Comparison of ENCODE assay signal across 20 mouse cellular contexts in genomic region chr7:27345444-27345843, GRCm38 (mm10). TPM values are rescaled to one million over a fixed set of nuclear protein-coding genes. Genes with fewer than 3 reads are reported as not detected.
DNase-seq lines count a peak whose midpoint lies in the region; ATAC-seq and TF ChIP-seq lines count a peak whose summit lies in the region.
"Had no signal": no experiment of that assay in that cellular context is flagged by ENCODE, and none has a peak within 500 bp of the region (broad histone marks: within the 10 kb centered on the region; RNA-seq: fewer than 3 reads in every experiment).

No protein-coding gene starts in this region.

- no peak overlapping the region for H3K9ac ChIP-seq in embryonic facial prominence, embryonic 11.5 days (replicated peaks; ENCODE audit: low read length)
- no peak overlapping the region for H3K9ac ChIP-seq in kidney, embryonic 16.5 days (replicated peaks; ENCODE audit: low read length)
- H3K9ac ChIP-seq in liver, embryonic 13.5 days = no peak overlapping the region
- H3K9ac ChIP-seq: embryonic facial prominence, embryonic 12.5 days; intestine, embryonic 15.5 days; limb, embryonic 13.5 days; midbrain, embryonic 13.5 days had no signal

- ATAC-seq in embryonic facial prominence, embryonic 11.5 days (replicated peaks; ENCODE audit: insufficient number of reproducible peaks, low FRiP score, low TSS enrichment, low read depth) = 0 out of 2 replicates have a peak, but pooled peaks have one; percentile 9
- ATAC-seq in kidney, embryonic 16.5 days (ENCODE audit: low FRiP score, low TSS enrichment) = peak; percentile 50; the same call in 1 of the 2 replicates
- ATAC-seq in liver, embryonic 13.5 days (ENCODE audit: low read depth) = peak; percentile 47; the same call in 1 of the 2 replicates
- no peak for ATAC-seq in erythroblast, adult 5-6 weeks (replicated peaks; ENCODE audit: low FRiP score, poor library complexity, severe bottlenecking)
- ATAC-seq: intestine, embryonic 15.5 days; midbrain, embryonic 13.5 days had no signal

- no peaks in the 10 kb centered on the region for H3K36me3 ChIP-seq in embryonic facial prominence, embryonic 11.5 days (replicated peaks; ENCODE audit: control insufficient read depth, insufficient read depth, low read depth, low read length)
- peaks cover 89% of the 10 kb centered on the region for H3K36me3 ChIP-seq in embryonic facial prominence, embryonic 10.5 days (replicated peaks)
- peaks cover 31% of the 10 kb centered on the region for H3K36me3 ChIP-seq in kidney, embryonic 16.5 days (ENCODE audit: insufficient read depth, low read length)
- peaks cover 83% of the 10 kb centered on the region for H3K36me3 ChIP-seq in E14TG2a.4 (ENCODE audit: insufficient read depth, low read length)
- H3K36me3 ChIP-seq in liver, embryonic 13.5 days = peaks cover 24% of the 10 kb centered on the region

- no peaks in the 10 kb centered on the region for H3K4me1 ChIP-seq in embryonic facial prominence, embryonic 11.5 days (ENCODE audit: control insufficient read depth, insufficient read depth, low read length)
- peaks cover 12% of the 10 kb centered on the region; the same call in 1 of the 2 replicates for H3K4me1 ChIP-seq in embryonic facial prominence, embryonic 10.5 days
- no peaks in the 10 kb centered on the region for H3K4me1 ChIP-seq in kidney, embryonic 16.5 days (ENCODE audit: insufficient read depth, low read length)
- peaks cover 57% of the 10 kb centered on the region for H3K4me1 ChIP-seq in E14TG2a.4 (replicated peaks; ENCODE audit: low read depth, low read length)
- H3K4me1 ChIP-seq in liver, embryonic 13.5 days (replicated peaks) = no peaks in the 10 kb centered on the region; the same call in 1 of the 2 replicates
- H3K4me1 ChIP-seq: embryonic facial prominence, embryonic 12.5 days; intestine, embryonic 15.5 days; limb, embryonic 13.5 days; midbrain, embryonic 13.5 days had no signal

- H3K27me3 ChIP-seq in embryonic facial prominence, embryonic 11.5 days (ENCODE audit: control insufficient read depth, insufficient read depth, low read length) = no peaks in the 10 kb centered on the region
- H3K27me3 ChIP-seq in embryonic facial prominence, embryonic 10.5 days (replicated peaks; ENCODE audit: low read depth, poor library complexity, severe bottlenecking) = 0 out of 2 replicates have a peak, but pooled peaks cover 2% of the 10 kb centered on the region
- no peaks in the 10 kb centered on the region for H3K27me3 ChIP-seq in kidney, embryonic 16.5 days (ENCODE audit: insufficient read depth, low read length)
- no peaks in the 10 kb centered on the region for H3K27me3 ChIP-seq in E14TG2a.4 (ENCODE audit: insufficient read depth, low read length)
- no peaks in the 10 kb centered on the region; the same call in 1 of the 2 replicates for H3K27me3 ChIP-seq in liver, embryonic 13.5 days
- H3K27me3 ChIP-seq: embryonic facial prominence, embryonic 12.5 days; intestine, embryonic 15.5 days; midbrain, embryonic 13.5 days had no signal

- WGBS in embryonic facial prominence, embryonic 11.5 days = 21% methylated on average over 6 of the region's 6 CpGs
- 17% methylated on average over 6 of the region's 6 CpGs for WGBS in embryonic facial prominence, embryonic 10.5 days
- WGBS in kidney, embryonic 16.5 days = 22% methylated on average over 6 of the region's 6 CpGs
- 33% methylated on average over 6 of the region's 6 CpGs for WGBS in liver, embryonic 13.5 days (ENCODE audit: insufficient replicate concordance)

- no peak overlapping the region for H3K4me2 ChIP-seq in embryonic facial prominence, embryonic 11.5 days (ENCODE audit: low read depth, low read length)
- H3K4me2 ChIP-seq in kidney, embryonic 16.5 days (replicated peaks; ENCODE audit: low read depth, low read length) = no peak overlapping the region
- no peak overlapping the region for H3K4me2 ChIP-seq in liver, embryonic 13.5 days
- H3K4me2 ChIP-seq: embryonic facial prominence, embryonic 12.5 days; intestine, embryonic 15.5 days; limb, embryonic 13.5 days; midbrain, embryonic 13.5 days had no signal

- no peak overlapping the region for H3K4me3 ChIP-seq in embryonic facial prominence, embryonic 11.5 days (ENCODE audit: low read depth, low read length)
- H3K4me3 ChIP-seq in embryonic facial prominence, embryonic 10.5 days = no peak overlapping the region
- H3K4me3 ChIP-seq in kidney, embryonic 16.5 days (ENCODE audit: low read length) = no peak overlapping the region
- H3K4me3 ChIP-seq in E14TG2a.4 (replicated peaks; ENCODE audit: low read length) = peak overlapping the region; percentile 49; the same call in 1 of the 2 replicates
- H3K4me3 ChIP-seq in liver, embryonic 13.5 days (replicated peaks) = no peak overlapping the region
- H3K4me3 ChIP-seq: embryonic facial prominence, embryonic 12.5 days; forebrain, embryonic 10.5 days; heart, adult 2 months; intestine, embryonic 15.5 days; limb, embryonic 13.5 days; midbrain, embryonic 13.5 days had no signal

- DNase-seq in embryonic facial prominence, embryonic 11.5 days (ENCODE audit: low spot score) = peak; percentile 35
- no peak for DNase-seq in embryonic facial prominence, embryonic 10.5 days (ENCODE audit: low spot score)
- no peak for DNase-seq in kidney, postnatal 10 days
- no peak for DNase-seq in liver, embryonic 13.5 days
- DNase-seq: cerebellum, adult 11-12 months; heart, adult 2 months; heart, postnatal 14 days; lung, postnatal 36 days; thymus, postnatal 36 days had no signal

- no peak for TF ChIP-seq CTCF in E14TG2a.4 (conservative IDR thresholded peaks at IDR 0.05; ENCODE audit: low read length)

- H3K27ac ChIP-seq in embryonic facial prominence, embryonic 11.5 days (replicated peaks; ENCODE audit: low read depth, low read length) = no peak overlapping the region
- H3K27ac ChIP-seq in embryonic facial prominence, embryonic 10.5 days (replicated peaks) = no peak overlapping the region
- no peak overlapping the region for H3K27ac ChIP-seq in kidney, embryonic 16.5 days (ENCODE audit: low read length)
- H3K27ac ChIP-seq in liver, embryonic 13.5 days = no peak overlapping the region
- H3K27ac ChIP-seq: embryonic facial prominence, embryonic 12.5 days; heart, adult 2 months; intestine, embryonic 15.5 days; limb, embryonic 13.5 days; midbrain, embryonic 13.5 days had no signal

- no peaks in the 10 kb centered on the region for H3K9me3 ChIP-seq in embryonic facial prominence, embryonic 11.5 days (replicated peaks; ENCODE audit: control insufficient read depth, low read length)
- no peaks in the 10 kb centered on the region for H3K9me3 ChIP-seq in embryonic facial prominence, embryonic 10.5 days
- H3K9me3 ChIP-seq in kidney, embryonic 16.5 days (ENCODE audit: low read length) = no peaks in the 10 kb centered on the region
- no peaks in the 10 kb centered on the region for H3K9me3 ChIP-seq in E14TG2a.4 (ENCODE audit: low read length)
- no peaks in the 10 kb centered on the region for H3K9me3 ChIP-seq in liver, embryonic 13.5 days (replicated peaks)
- H3K9me3 ChIP-seq: embryonic facial prominence, embryonic 12.5 days; forebrain, embryonic 10.5 days; intestine, embryonic 15.5 days; limb, embryonic 13.5 days; midbrain, embryonic 13.5 days had no signal

RNA-seq across cellular contexts. Expression of gene Ltbp4, which starts 8.0 kb away (rescaled TPM):
- 6.3 and 6.6 TPM in 2 replicates for polyA plus RNA-seq in embryonic facial prominence, embryonic 11.5 days (2014; fragmentation: Nextera tagmentation; extraction: Ambion mirVana)
- 7.1 and 8.8 TPM in 2 replicates for polyA plus RNA-seq in embryonic facial prominence, embryonic 10.5 days (2016; fragmentation: Nextera tagmentation; extraction: Ambion mirVana)
- 45.9 and 55.8 TPM in 2 replicates for polyA plus RNA-seq in kidney, embryonic 16.5 days (2015; fragmentation: Nextera tagmentation; extraction: Ambion mirVana)
- polyA plus RNA-seq in liver, embryonic 13.5 days (2015; fragmentation: Nextera tagmentation; extraction: Ambion mirVana) = 3.6 and 3.9 TPM in 2 replicates
- total RNA-seq in erythroblast, adult 5-6 weeks (2015; ENCODE audit: low replicate concordance) = not detected in 2 replicates
- 1.2 TPM in 1 of 2 replicates, not detected in the other for total RNA-seq in erythroblast, adult 5-6 weeks (2017; ENCODE audit: low replicate concordance)

RNA-seq across cellular contexts. Expression of gene Shkbp1, which starts 10.4 kb away (rescaled TPM):
- 50.2 and 57.5 TPM in 2 replicates for polyA plus RNA-seq in embryonic facial prominence, embryonic 11.5 days (2014; fragmentation: Nextera tagmentation; extraction: Ambion mirVana)
- 73.2 and 80.3 TPM in 2 replicates for polyA plus RNA-seq in embryonic facial prominence, embryonic 10.5 days (2016; fragmentation: Nextera tagmentation; extraction: Ambion mirVana)
- polyA plus RNA-seq in kidney, embryonic 16.5 days (2015; fragmentation: Nextera tagmentation; extraction: Ambion mirVana) = 51.4 and 56.9 TPM in 2 replicates
- 23.1 and 25.0 TPM in 2 replicates for polyA plus RNA-seq in liver, embryonic 13.5 days (2015; fragmentation: Nextera tagmentation; extraction: Ambion mirVana)
- 9.0 and 13.3 TPM in 2 replicates for total RNA-seq in erythroblast, adult 5-6 weeks (2015; ENCODE audit: low replicate concordance)
- total RNA-seq in erythroblast, adult 5-6 weeks (2017; ENCODE audit: low replicate concordance) = 3.4 and 10.0 TPM in 2 replicates

RNA-seq across cellular contexts. Expression of gene Gm20479, which starts 11.8 kb away (rescaled TPM):
- 0.45 TPM in 1 of 2 replicates, not detected in the other for polyA plus RNA-seq in embryonic facial prominence, embryonic 11.5 days (2014; fragmentation: Nextera tagmentation; extraction: Ambion mirVana)
- not detected in 2 replicates for polyA plus RNA-seq in embryonic facial prominence, embryonic 10.5 days (2016; fragmentation: Nextera tagmentation; extraction: Ambion mirVana)
- polyA plus RNA-seq in kidney, embryonic 16.5 days (2015; fragmentation: Nextera tagmentation; extraction: Ambion mirVana) = 0.64 and 0.80 TPM in 2 replicates
- polyA plus RNA-seq in liver, embryonic 13.5 days (2015; fragmentation: Nextera tagmentation; extraction: Ambion mirVana) = 0.50 TPM in 1 of 2 replicates, not detected in the other
- not detected in 2 replicates for total RNA-seq in erythroblast, adult 5-6 weeks (2015; ENCODE audit: low replicate concordance)
- total RNA-seq in erythroblast, adult 5-6 weeks (2017; ENCODE audit: low replicate concordance) = not detected in 2 replicates
- total RNA-seq: left cerebral cortex, adult 8-10 months had no signal
- polyA plus RNA-seq: C2C12; heart, adult 2 months; limb, embryonic 13.5 days; midbrain, embryonic 13.5 days; small intestine, adult 2 months had no signal
